Mouse (Mus musculus) adrenal gland, postnatal 14 days (tissue): ENCODE measurements around the gene Pth2. TPM values are rescaled to one million over a fixed set of nuclear protein-coding genes. Genes with fewer than 3 reads are reported as not detected.

Experiments
- DNase-seq: peaks from one replicate; pipeline ENCODE4 v3.0.0; 2021; ENCODE audit warnings: mixed read lengths
- total RNA-seq: library from RNA; stranded (reverse); gene quantifications from 2 replicates; pipeline ENCODE4 v1.2.3, GENCODE M21; 2021

Pth2 gene
- total RNA-seq, 1 experiment from 2014 or later, result not detected

- DNase-seq, result no peak
Observed at GRCm38 (mm10) chr7:45153586-45153985, 27.2 kb upstream of the Pth2 start.

- DNase-seq, result peak; percentile 98
Observed at GRCm38 (mm10) chr7:45154096-45154992, 26.5 kb upstream of the Pth2 start, which contains the start of the genes Pih1d1 and Aldh16a1. TSS of gene Pih1d1 (plus strand) at chr7:45154303. TSS of gene Aldh16a1 (minus strand) at chr7:45154584.

GRCm38 (mm10) chr7:45154993-45155514 is 25.7 kb upstream of the Pth2 start:
- peak; percentile 82 for DNase-seq

- DNase-seq, result peak; percentile 9
Observed at GRCm38 (mm10) chr7:45155590-45155989, 25.2 kb upstream of the Pth2 start.

- DNase-seq, result peak; percentile 3
Observed at GRCm38 (mm10) chr7:45156206-45156605, 24.6 kb upstream of the Pth2 start.

- DNase-seq, result peak; percentile 3
Observed at GRCm38 (mm10) chr7:45157459-45157858, 23.3 kb upstream of the Pth2 start.

- DNase-seq, result no peak
Observed at GRCm38 (mm10) chr7:45158991-45159390, 21.8 kb upstream of the Pth2 start.

- DNase-seq, result no peak
Observed at GRCm38 (mm10) chr7:45160316-45160800, 20.4 kb upstream of the Pth2 start.

GRCm38 (mm10) chr7:45160866-45161265 is 19.9 kb upstream of the Pth2 start:
- no peak for DNase-seq

GRCm38 (mm10) chr7:45161612-45162473 is 19.0 kb upstream of the Pth2 start:
- peak; percentile 90 for DNase-seq

GRCm38 (mm10) chr7:45162551-45162950 is 18.2 kb upstream of the Pth2 start:
- DNase-seq, result no peak

GRCm38 (mm10) chr7:45162996-45163615 is 17.7 kb upstream of the Pth2 start:
- DNase-seq, result no peak

GRCm38 (mm10) chr7:45163735-45164490 is 16.9 kb upstream of the Pth2 start, which contains the start of gene Slc17a7:
TSS of gene Slc17a7 (plus strand) at chr7:45163949.
- peak; percentile 57 for DNase-seq

GRCm38 (mm10) chr7:45164833-45165232 is 16.0 kb upstream of the Pth2 start:
- no peak for DNase-seq

GRCm38 (mm10) chr7:45165701-45166100 is 15.1 kb upstream of the Pth2 start:
- DNase-seq, result no peak

- no peak for DNase-seq
Observed at GRCm38 (mm10) chr7:45166950-45167401, 13.8 kb upstream of the Pth2 start.

GRCm38 (mm10) chr7:45167761-45168445 is 12.9 kb upstream of the Pth2 start:
- no peak for DNase-seq

GRCm38 (mm10) chr7:45168656-45169055 is 12.1 kb upstream of the Pth2 start:
- no peak for DNase-seq

GRCm38 (mm10) chr7:45169495-45169894 is 11.3 kb upstream of the Pth2 start:
- DNase-seq, result no peak

GRCm38 (mm10) chr7:45172974-45173373 is 7.8 kb upstream of the Pth2 start:
- peak; percentile 38 for DNase-seq
